Mouse (Mus musculus) MEL (cell line): ENCODE measurements around the gene Sarnp. TPM values are rescaled to one million over a fixed set of nuclear protein-coding genes. Genes with fewer than 3 reads are reported as not detected.

Experiments used
- DNase-seq: peaks from one replicate; pipeline ENCODE4 v3.0.0; 2011; ENCODE audit warnings: low read depth, low spot score
- H3K27ac ChIP-seq: 2 replicates; pipeline ENCODE4 v1.5.1; 2012; ENCODE audit warnings: low read depth, mild to moderate bottlenecking, control low read depth, low read length, moderate library complexity; ENCODE audit not compliant: control insufficient read depth
- H3K27me3 ChIP-seq, 2 experiments: fragments of 150-350 bp in 1 of 2; sonication (generic) in 1 of 2; 2 replicates each; pipeline ENCODE4 v1.6.1; 2012; ENCODE audit warnings: low read length in 2 of 2, mild to moderate bottlenecking in 2 of 2, improper control_type of control experiment in 1 of 2, moderate library complexity in 1 of 2; ENCODE audit not compliant: insufficient read depth in 2 of 2, control insufficient read depth in 1 of 2
- H3K36me3 ChIP-seq, 2 experiments: 2 replicates each; pipeline ENCODE4 v1.6.1; 2012 to 2014; ENCODE audit warnings: low read length in 2 of 2, improper control_type of control experiment in 1 of 2, inconsistent platforms in 1 of 2, mild to moderate bottlenecking in 1 of 2; ENCODE audit not compliant: insufficient read depth in 2 of 2, control insufficient read depth in 1 of 2
- H3K4me1 ChIP-seq, 2 experiments: fragments of 150-350 bp in 1 of 2; sonication (generic) in 1 of 2; 2 replicates each; pipeline ENCODE4 v1.6.1; 2012; ENCODE audit warnings: low read length in 2 of 2, improper control_type of control experiment in 1 of 2, mild to moderate bottlenecking in 1 of 2; ENCODE audit not compliant: insufficient read depth in 2 of 2, control insufficient read depth in 1 of 2
- H3K4me3 ChIP-seq, 2 experiments: fragments of 150-350 bp in 1 of 2; sonication (generic) in 1 of 2; 2 replicates each; pipeline ENCODE4 v1.5.1; 2012; ENCODE audit warnings: low read depth in 2 of 2, low read length in 2 of 2, mild to moderate bottlenecking in 2 of 2, moderate library complexity in 2 of 2, control low read depth in 1 of 2, improper control_type of control experiment in 1 of 2; ENCODE audit not compliant: control insufficient read depth in 1 of 2, insufficient read depth in 1 of 2
- H3K79me2 ChIP-seq: 2 replicates; pipeline ENCODE4 v1.6.1; 2012; ENCODE audit warnings: mild to moderate bottlenecking, low read length, moderate library complexity; ENCODE audit not compliant: control insufficient read depth, poor library complexity, insufficient read depth
- H3K9ac ChIP-seq: 2 replicates; pipeline ENCODE4 v1.6.1; 2012; ENCODE audit warnings: low read depth, mild to moderate bottlenecking, control low read depth, low read length, moderate library complexity; ENCODE audit not compliant: control insufficient read depth, poor library complexity, severe bottlenecking
- H3K9me3 ChIP-seq: fragments of 150-350 bp; sonication (generic); replicated peaks from 2 replicates; pipeline ENCODE4 v1.6.1; 2012; ENCODE audit warnings: mild to moderate bottlenecking, low read length, improper control_type of control experiment, moderate library complexity; ENCODE audit not compliant: insufficient read depth
- BHLHE40 ChIP-seq: IDR thresholded peaks from 2 replicates; pipeline ENCODE4 v1.6.1; 2012; ENCODE audit warnings: low read depth, mild to moderate bottlenecking, inconsistent platforms, low read length, improper control_type of control experiment, borderline replicate concordance
- CHD1 ChIP-seq: IDR thresholded peaks from 2 replicates; pipeline ENCODE4 v1.6.1; 2012; ENCODE audit warnings: low read depth, mild to moderate bottlenecking, inconsistent platforms, low read length, improper control_type of control experiment
- ELF1 ChIP-seq: IDR thresholded peaks from 2 replicates; pipeline ENCODE4 v1.6.1; 2014; ENCODE audit warnings: low read depth, mild to moderate bottlenecking, inconsistent platforms, low read length, improper control_type of control experiment, moderate library complexity
- EP300 ChIP-seq, 2 experiments: IDR thresholded peaks; 2 replicates each; pipeline ENCODE4 v1.6.1; 2011; ENCODE audit warnings: improper control_type of control experiment in 2 of 2, low read length in 2 of 2, low read depth in 1 of 2, mild to moderate bottlenecking in 1 of 2
- ETS1 ChIP-seq: IDR thresholded peaks from 2 replicates; pipeline ENCODE4 v1.6.1; 2012; ENCODE audit warnings: low read depth, mild to moderate bottlenecking, inconsistent platforms, low read length, improper control_type of control experiment, moderate library complexity
- GATA1 ChIP-seq: IDR thresholded peaks from 2 replicates; pipeline ENCODE4 v1.6.1; 2011; ENCODE audit warnings: low read depth, low read length, improper control_type of control experiment
- HCFC1 ChIP-seq: IDR thresholded peaks from 2 replicates; pipeline ENCODE4 v1.6.1; 2012; ENCODE audit warnings: low read depth, mild to moderate bottlenecking, inconsistent platforms, low read length, improper control_type of control experiment, moderate library complexity
- JUND ChIP-seq: IDR thresholded peaks from 2 replicates; pipeline ENCODE4 v1.6.1; 2011; ENCODE audit warnings: low read depth, mild to moderate bottlenecking, improper control_type of control experiment, low read length
- MAX ChIP-seq: IDR thresholded peaks from 2 replicates; pipeline ENCODE4 v1.6.1; 2011; ENCODE audit warnings: low read length, improper control_type of control experiment
- MEF2A ChIP-seq: IDR thresholded peaks from 2 replicates; pipeline ENCODE4 v1.6.1; 2014; ENCODE audit warnings: low read depth, mild to moderate bottlenecking, inconsistent platforms, low read length, improper control_type of control experiment; ENCODE audit not compliant: poor library complexity, insufficient replicate concordance, severe bottlenecking; ENCODE audit errors: extremely low read depth
- MXI1 ChIP-seq: IDR thresholded peaks from 2 replicates; pipeline ENCODE4 v1.6.1; 2011; ENCODE audit warnings: mild to moderate bottlenecking, low read depth, low read length, improper control_type of control experiment
- MYB ChIP-seq: IDR thresholded peaks from 2 replicates; pipeline ENCODE4 v1.6.1; 2011; ENCODE audit warnings: mild to moderate bottlenecking, low read depth, low read length, improper control_type of control experiment
- MYC ChIP-seq: IDR thresholded peaks from 2 replicates; pipeline ENCODE4 v1.6.1; 2011; ENCODE audit warnings: low read depth, mild to moderate bottlenecking, low read length, improper control_type of control experiment, moderate library complexity
- NELFE ChIP-seq: IDR thresholded peaks from 2 replicates; pipeline ENCODE4 v1.6.1; 2011; ENCODE audit warnings: low read depth, low read length, improper control_type of control experiment
- RCOR1 ChIP-seq: IDR thresholded peaks from 2 replicates; pipeline ENCODE4 v1.6.1; 2012; ENCODE audit warnings: low read depth, mild to moderate bottlenecking, inconsistent platforms, low read length, improper control_type of control experiment
- SIN3A ChIP-seq: IDR thresholded peaks from 2 replicates; pipeline ENCODE4 v1.6.1; 2012; ENCODE audit warnings: low read length, improper control_type of control experiment, inconsistent platforms
- SMC3 ChIP-seq: IDR thresholded peaks from 2 replicates; pipeline ENCODE4 v1.6.1; 2011; ENCODE audit warnings: low read depth, low read length, improper control_type of control experiment
- TAL1 ChIP-seq: IDR thresholded peaks from 2 replicates; pipeline ENCODE4 v1.6.1; 2012; ENCODE audit warnings: mild to moderate bottlenecking, inconsistent platforms, low read length, moderate library complexity, mixed read lengths
- UBTF ChIP-seq: IDR thresholded peaks from 2 replicates; pipeline ENCODE4 v1.6.1; 2012; ENCODE audit warnings: low read depth, mild to moderate bottlenecking, inconsistent platforms, low read length, improper control_type of control experiment, moderate library complexity, borderline replicate concordance; ENCODE audit not compliant: insufficient read depth
- ZC3H11A ChIP-seq: IDR thresholded peaks from 2 replicates; pipeline ENCODE4 v1.6.1; 2012; ENCODE audit warnings: low read depth, mild to moderate bottlenecking, inconsistent platforms, low read length, improper control_type of control experiment
- ZMIZ1 ChIP-seq: IDR thresholded peaks from 2 replicates; pipeline ENCODE4 v1.6.1; 2012; ENCODE audit warnings: low read depth, mild to moderate bottlenecking, inconsistent platforms, low read length, improper control_type of control experiment, moderate library complexity
- ZNF384 ChIP-seq: IDR thresholded peaks from 2 replicates; pipeline ENCODE4 v1.6.1; 2012; ENCODE audit warnings: low read depth, mild to moderate bottlenecking, inconsistent platforms, low read length, improper control_type of control experiment
- polyA plus RNA-seq, 2 experiments: library from polyadenylated mRNA; stranded (reverse) in 1 of 2; unstranded in 1 of 2; fragments of >175 nt in 1 of 2; fragments of >200 nt in 1 of 2; gene quantifications; 2 replicates each; pipeline versions ENCODE4 v1.2.1 to v1.2.4; 2012; ENCODE audit warnings: low replicate concordance in 2 of 2, low read depth in 1 of 2; ENCODE audit not compliant: insufficient read length in 2 of 2, insufficient read depth in 1 of 2, missing spikeins in 1 of 2
- total RNA-seq: library from RNA; depleted of rRNA; stranded (reverse); fragments of 300-350 nt; gene quantifications from 2 replicates; pipeline ENCODE4 v1.2.3, GENCODE M21; 2012

Sarnp gene
- total and polyA plus RNA-seq, 3 experiments: 103 to 1,007 (median 189) TPM

DNA sequence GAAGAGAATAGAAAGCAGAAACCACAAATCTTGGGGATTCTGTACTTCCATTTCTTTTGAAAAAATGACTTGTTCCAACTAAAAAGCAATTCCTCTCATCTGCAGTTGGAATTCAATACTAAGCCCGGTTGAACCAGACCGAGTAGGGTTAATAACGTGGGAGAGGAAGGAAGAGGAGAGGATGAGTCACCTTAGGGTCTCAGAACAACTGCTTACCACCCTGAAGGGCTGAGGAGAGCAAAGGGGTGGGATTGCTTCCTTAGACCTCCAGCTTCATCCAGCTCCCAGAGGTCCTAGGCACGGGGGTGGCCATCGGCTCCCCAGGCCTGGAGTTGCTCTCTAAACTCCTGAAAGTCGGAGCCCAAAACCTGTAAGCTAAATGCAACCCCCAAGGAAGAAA lies 13.8 kb upstream of the Sarnp start:
- H3K9me3 ChIP-seq: no peaks in the 10 kb centered on the region
- H3K4me1 ChIP-seq: peaks cover 5 to 10% of the 10 kb centered on the region in 2 experiments; a peak in 3 of 4 replicates
- H3K9ac ChIP-seq: peak overlapping the region; percentile 62
- peak overlapping the region; percentile 86 to 92 for H3K4me3 ChIP-seq
- DNase-seq: no peak
- H3K27ac ChIP-seq: peak overlapping the region; percentile 37
- peaks cover 0 to 8% of the 10 kb centered on the region in 2 experiments; a peak in 2 of 4 replicates for H3K36me3 ChIP-seq
- TF ChIP-seq MAX: no peak
- TF ChIP-seq JUND: 0 out of 2 replicates have a peak, but pooled peaks have one; percentile 28
- TF ChIP-seq MEF2A: no peak
- TF ChIP-seq ZC3H11A: no peak
- TF ChIP-seq RCOR1: no peak
- TF ChIP-seq NELFE: no peak
- TF ChIP-seq GATA1: no peak
- no peak for TF ChIP-seq MYC
- H3K27me3 ChIP-seq: no peaks in the 10 kb centered on the region
- H3K79me2 ChIP-seq: peaks cover 23% of the 10 kb centered on the region

DNA sequence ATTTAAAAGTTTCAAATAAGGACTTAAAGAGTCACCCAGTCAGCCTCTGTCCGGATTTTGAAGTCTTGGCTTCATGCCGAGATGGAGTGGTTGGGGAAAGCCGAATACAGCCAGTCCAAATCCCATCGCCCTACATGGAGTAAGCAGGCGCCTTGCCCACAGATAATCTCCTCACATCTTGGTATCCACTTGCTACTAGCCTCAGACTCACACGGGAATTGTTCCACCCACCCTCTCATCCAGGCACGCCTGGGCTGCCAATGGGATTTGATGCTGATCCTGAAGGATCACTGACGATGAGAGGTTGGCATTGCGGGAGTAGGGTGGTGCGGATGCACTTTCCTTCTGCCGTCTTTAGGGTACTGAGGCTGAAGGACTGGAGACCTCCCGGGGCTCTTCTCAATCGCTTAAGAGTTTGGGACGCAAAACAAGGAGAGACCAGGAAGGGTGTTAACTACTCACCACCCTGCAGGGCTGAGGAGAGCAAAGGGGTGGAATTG lies 13.3 kb upstream of the Sarnp start, which contains the start of gene Dnajc14:
Gene Dnajc14 (plus strand): TSS at position 292 of the 500 bp plus-strand sequence.
- DNase-seq: no peak
- no peaks in the 10 kb centered on the region for H3K9me3 ChIP-seq
- H3K27ac ChIP-seq: peak within 1 kb of the TSS; percentile 86
- H3K4me1 ChIP-seq: peaks cover 5 to 11% of the 10 kb centered on the region in 2 experiments; a peak in 3 of 4 replicates
- peak within 1 kb of the TSS; percentile 90 for H3K9ac ChIP-seq
- H3K27me3 ChIP-seq: no peaks in the 10 kb centered on the region
- TF ChIP-seq SIN3A (0 out of 2 replicates have a peak, but pooled peaks have one; percentile 6), ZNF384 (no peak), NELFE (0 out of 2 replicates have a peak, but pooled peaks have one; percentile 19)
- H3K4me3 ChIP-seq: peak within 1 kb of the TSS; percentile 86 to 92
- peaks cover 26% of the 10 kb centered on the region for H3K79me2 ChIP-seq
- peaks cover 0 to 8% of the 10 kb centered on the region in 2 experiments; a peak in 2 of 4 replicates for H3K36me3 ChIP-seq

DNA sequence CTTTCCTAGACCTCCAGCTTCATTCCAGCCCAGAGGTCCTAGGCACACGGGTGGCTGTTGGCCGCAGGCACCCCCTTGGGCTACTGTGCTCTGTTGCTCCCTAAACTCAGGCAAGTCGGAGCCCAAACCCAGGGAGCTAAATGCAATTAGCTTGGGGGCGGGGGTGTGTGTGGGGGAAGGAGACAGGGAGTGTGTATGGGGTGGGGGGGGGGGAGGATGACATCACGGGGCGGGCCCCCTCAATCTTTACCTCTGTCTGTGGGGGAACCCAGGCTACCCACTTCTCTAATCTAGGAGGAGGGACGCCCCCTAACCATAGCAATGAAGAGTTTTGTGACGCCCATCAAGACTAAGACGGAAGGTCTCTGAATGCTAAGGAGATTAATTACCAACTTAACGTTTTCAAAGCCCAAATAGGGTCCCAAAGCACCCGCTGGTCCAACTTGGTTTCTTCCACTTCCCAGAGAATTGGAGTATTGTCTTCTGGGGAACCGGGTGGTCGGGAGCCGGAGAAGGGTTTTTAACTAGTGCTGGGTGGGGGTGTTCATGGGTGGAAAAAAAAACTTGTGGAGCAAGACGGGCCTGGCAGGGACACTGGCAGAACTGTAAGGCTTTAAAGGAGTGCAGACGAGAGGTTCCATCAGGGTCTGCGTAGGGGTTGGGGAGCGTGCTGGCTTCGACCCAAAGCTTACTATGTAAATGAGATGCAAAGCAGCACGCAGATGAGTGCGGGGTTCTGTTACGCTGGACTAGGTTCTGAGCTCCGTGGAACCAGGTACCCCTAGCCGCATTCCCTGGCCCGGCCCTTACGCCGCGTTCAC lies 12.7 kb upstream of the Sarnp start, which contains the start of gene Tmem198b:
Gene Tmem198b (minus strand): TSS at position 100 of the 821 bp plus-strand sequence.
- Histone ChIP-seq H3K9ac (peak within 1 kb of the TSS; percentile 90), H3K36me3 (peaks cover 0 to 8% of the 10 kb centered on the region in 2 experiments; a peak in 2 of 4 replicates), H3K4me1 (peaks cover 5 to 12% of the 10 kb centered on the region in 2 experiments; a peak in 3 of 4 replicates), H3K4me3 (peak within 1 kb of the TSS; percentile 86 to 92), H3K79me2 (peaks cover 27% of the 10 kb centered on the region), H3K27ac (peak within 1 kb of the TSS; percentile 86), H3K27me3 (no peaks in the 10 kb centered on the region), H3K9me3 (no peaks in the 10 kb centered on the region)
- DNase-seq: peak; percentile 87
- TF ChIP-seq MYB: no peak
- TF ChIP-seq HCFC1: peak; percentile 67
- no peak for TF ChIP-seq EP300 (IDR thresholded peaks at IDR 0.05; ENCODE audit: low read depth in 1 of 2, low read length in 2 of 2)
- no peak for TF ChIP-seq UBTF
- TF ChIP-seq ZMIZ1: peak; percentile 40; the same call in 1 of the 2 replicates
- TF ChIP-seq TAL1: no peak
- TF ChIP-seq ELF1: 0 out of 2 replicates have a peak, but pooled peaks have one; percentile 13
- no peak for TF ChIP-seq GATA1
- no peak for TF ChIP-seq BHLHE40
- no peak for TF ChIP-seq ZNF384
- no peak; the same call in 1 of the 2 replicates for TF ChIP-seq MYC
- peak; percentile 99 for TF ChIP-seq CHD1
- no peak; the same call in none of the 2 replicates for TF ChIP-seq MXI1
- no peak for TF ChIP-seq SMC3
- peak; percentile 72; the same call in 1 of the 2 replicates for TF ChIP-seq ETS1
